Mouse (Mus musculus): ENCODE data around the gene Flnb.

DNA sequence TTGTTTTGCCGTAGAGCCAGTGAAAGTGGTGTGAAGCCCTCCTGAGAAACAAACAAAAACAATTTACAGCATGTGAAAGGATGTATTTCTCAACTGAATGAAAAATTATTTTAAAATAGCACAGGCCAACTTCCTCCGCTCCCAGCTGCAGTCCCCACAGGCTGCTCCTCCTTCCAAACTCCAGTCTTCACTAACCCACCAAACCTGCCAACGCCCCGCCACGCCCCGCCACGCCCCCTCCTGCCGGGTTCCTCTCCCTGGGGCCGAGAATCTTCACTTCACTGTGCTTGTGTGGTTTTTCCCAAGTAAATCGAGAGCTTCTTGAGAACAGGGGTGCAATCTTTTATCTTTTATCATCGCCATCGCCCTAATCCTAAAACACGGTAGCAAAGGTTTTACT lies 31.7 kb upstream of the Flnb start:
- no peak for TF ChIP-seq POLR2A (IDR thresholded peaks at IDR 0.05; ENCODE audit: borderline replicate concordance, extremely low read depth, insufficient read depth, insufficient read length, poor library complexity, severe bottlenecking)
- TF ChIP-seq CTCF (IDR thresholded peaks at IDR 0.05; ENCODE audit: borderline replicate concordance, extremely low read depth, insufficient read depth, insufficient read length): no peak
